Mouse (Mus musculus) adrenal gland, postnatal 14 days (tissue): ENCODE measurements at regions not wholly inside any gene's neighbourhood (a gene's known extent, or its start where the extent isn't known, plus 50 kb on each side); places are given as distances from the start of the nearest gene placed in this dataset.

Experiments
- DNase-seq: peaks from one replicate; pipeline ENCODE4 v3.0.0; 2021; ENCODE audit warnings: mixed read lengths

DNA sequence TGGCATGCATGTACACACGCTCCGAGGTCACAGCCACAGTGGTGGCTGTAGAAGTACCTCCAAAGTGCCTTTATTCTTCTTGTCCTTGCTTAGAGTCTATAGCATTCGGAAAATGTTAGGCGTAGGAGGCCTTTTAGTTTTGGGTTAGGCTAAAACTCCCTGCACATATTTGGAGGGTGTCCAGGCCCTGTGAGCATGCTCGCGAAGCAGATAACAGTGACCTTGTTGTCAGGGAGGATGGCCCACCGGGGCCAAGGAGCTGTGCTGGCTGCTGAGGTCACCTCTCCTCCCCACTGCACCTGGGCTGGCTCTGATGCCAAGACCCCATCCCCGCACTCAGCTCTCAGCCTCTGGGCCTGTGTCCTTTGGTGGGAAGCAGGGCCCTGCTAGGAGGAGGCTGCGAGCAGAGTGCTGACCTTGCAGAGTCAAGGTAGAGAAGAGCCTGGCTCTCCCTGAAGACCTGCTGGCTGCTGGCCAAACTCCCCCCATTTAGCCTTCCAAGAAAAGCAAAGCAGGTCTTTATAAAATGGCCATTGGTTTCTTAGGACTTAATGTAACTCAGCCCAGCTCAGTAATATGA, 186.9 kb downstream of the Tdh start:
- peak; percentile 29 for DNase-seq
